Mouse (Mus musculus) kidney, postnatal 25 days (tissue): Measurements from ENCODE around the gene Klhl26.

Experiments
- DNase-seq, 2 experiments: peaks; one replicate each; pipeline ENCODE4 v3.0.0; 2021; ENCODE audit warnings: mixed read lengths in 2 of 2

Gene Klhl26

DNA sequence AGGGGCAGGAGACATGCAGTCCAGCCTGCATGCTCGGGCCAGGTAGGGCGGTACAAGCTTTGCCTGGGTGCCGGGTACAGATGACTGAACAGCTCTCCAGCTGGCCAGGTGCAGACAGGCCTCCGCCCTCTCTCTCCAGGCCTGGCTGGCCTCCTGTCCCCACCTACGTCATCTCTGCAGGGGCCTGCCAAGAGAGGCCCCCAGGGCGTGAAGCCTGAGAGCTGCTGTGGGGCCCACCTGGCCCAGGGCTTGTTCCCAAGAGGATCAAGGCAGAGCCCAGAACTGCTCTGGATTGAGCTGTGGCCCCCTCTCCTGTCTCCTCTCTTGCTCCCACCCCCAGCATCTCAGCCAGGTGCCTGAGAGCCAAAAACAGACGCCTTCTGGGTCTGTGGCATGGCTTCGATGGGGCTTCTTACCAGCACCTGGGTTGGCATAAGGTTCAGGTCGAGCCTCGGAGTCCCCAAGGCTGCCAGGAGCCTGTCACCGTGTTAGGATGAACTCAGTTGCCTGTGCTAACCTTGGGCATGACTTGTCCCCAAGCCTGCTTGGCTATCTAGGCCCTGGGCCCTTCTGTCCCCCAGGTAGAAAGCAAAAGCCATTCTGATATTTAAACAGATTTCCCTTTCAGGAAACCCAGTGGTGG is 70.2 kb downstream of the Klhl26 start:
- DNase-seq = peak; percentile 35 to 71

DNA sequence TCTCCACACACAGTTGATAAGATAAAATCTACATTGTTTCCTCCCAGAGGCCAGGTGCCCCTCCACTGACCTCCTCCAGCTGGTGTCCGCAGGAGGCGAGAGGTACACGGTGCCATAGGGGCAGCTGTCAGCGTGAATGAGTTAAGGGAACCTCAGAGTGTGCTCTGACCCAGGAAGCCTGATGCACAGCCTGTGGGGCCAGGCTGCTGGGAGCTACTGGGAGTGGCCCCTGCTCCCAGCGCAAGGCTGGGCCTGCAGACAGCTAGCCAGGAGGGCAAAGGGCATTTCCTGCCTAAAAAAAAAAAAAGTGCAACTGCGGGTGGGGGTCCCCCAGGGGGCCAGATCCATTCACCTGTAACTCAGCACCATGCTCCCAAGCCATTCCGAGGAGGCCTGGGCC is 71.6 kb downstream of the Klhl26 start:
- no peak for DNase-seq

DNA sequence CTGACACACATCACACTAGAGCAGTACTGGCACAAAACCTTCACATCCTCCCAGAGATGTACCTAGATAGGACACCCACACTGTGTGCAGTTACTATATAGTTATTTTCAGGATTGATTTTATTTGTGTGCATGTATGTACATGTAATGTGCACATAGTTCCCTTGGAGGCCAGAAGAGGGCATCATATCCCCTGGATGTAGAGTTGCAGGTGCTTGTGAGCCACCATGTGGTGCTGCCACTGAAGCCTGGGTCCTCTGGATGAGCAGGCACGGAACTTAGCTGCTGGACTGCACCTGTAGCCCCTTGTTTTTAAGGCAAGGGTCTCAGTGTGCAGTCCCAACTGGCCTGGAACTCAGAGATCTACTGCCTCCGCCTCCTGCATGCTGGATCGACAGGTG is 72.6 kb downstream of the Klhl26 start:
- DNase-seq = no peak
